Mouse (Mus musculus) right cerebral cortex, postnatal 36 days (tissue): ENCODE data around the gene Mecom.

Experiments used
- DNase-seq, 2 experiments: peaks; one replicate each; pipeline ENCODE4 v3.0.0; 2022; ENCODE audit warnings: low spot score in 2 of 2, mixed read lengths in 1 of 2

Gene Mecom

DNA sequence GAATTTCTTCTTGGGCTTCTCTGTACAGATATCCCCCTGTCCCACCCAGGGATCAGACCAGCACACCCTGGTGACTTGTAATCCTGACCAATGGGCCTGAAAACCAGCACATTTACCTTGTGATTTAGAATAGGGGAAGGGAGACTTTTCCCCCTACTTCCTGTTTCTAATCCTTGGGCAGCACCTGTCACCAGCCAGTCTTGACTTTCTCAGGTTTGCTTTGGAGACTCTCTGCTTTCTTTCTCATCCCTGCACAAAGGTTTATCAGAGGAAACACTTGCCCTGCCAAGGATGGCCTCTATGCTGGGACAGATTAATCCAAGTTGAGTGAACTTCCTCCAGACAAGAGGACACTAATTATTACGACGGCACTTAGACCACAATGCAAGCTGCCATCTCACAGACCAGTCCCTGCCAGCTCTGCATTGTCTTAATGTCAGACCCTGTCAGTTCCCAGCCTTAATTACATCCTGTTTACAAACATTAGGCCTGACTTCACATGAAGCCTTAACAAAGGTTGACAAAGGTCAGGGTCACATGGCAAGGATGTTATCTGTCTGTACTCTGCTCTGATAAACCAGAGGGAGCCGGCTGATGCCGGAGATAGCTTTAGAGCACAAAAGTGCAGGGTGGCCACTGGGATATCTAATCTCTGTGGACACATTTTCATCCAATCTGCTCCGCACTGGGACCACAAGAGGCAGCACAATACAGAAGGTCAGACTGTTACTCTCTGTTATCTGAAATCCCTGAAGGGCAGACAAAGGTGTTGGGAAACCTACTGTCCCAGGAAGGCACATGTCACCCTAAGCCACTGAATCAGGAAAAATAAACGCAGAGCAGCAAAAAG is 193.7 kb downstream of the Mecom start:
- no peak for DNase-seq

DNA sequence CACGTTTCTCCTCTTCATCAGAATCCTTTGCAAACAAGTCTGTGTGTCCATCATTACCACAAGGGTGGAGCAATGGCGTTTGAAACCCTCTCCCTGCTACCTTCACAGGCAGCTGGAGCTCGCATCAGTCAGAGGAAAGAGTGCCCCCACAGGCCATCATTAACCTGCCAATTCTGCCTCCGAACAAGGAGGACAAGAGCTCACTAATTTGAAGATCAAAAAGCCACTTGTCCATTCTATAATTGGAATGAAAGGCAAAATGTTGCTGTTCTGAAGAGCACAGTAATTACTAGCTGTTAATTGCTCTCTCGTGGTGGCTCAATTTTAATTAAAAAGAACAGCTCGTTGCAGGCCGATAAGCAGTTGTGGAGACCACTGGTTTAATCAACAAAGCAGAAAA is 198.5 kb downstream of the Mecom start:
- DNase-seq: no peak

DNA sequence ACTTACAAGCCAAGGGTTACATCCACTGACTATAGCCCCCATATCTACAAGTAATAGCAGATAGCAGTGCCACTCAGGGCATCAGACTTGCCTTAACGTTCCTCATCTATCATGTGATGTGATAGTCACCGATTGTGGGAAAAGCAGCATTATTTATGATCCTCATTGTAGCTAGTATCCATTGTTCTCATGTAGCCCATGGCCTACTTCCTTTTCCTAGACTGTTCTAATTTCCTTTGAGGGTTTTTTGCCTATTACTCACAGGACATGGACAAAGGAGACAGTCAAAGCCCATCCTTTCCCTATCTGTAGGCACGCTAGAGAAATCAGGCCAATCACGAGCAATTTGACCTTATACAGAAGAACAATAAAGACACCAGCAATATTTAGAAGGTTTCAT is 203.7 kb downstream of the Mecom start:
- no peak for DNase-seq

DNA sequence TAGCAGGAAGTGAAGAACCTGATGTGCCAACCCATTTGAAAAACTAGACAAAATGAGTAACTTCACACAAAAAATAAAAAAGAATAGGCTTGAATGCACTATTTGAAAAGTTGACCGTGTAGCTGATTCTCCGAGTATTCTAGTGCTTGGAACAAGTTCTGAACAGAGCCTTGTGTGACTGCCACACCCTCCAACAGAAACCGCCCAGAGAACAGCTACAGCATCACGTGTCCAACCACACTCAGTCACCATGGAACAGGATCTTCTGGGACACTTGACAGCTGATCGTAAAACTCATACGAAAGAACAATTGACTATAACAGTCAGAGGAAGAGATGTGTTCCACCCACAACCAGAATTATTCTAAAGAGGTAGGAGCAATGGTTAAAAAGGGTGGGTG is 215.5 kb downstream of the Mecom start:
- DNase-seq: no peak

DNA sequence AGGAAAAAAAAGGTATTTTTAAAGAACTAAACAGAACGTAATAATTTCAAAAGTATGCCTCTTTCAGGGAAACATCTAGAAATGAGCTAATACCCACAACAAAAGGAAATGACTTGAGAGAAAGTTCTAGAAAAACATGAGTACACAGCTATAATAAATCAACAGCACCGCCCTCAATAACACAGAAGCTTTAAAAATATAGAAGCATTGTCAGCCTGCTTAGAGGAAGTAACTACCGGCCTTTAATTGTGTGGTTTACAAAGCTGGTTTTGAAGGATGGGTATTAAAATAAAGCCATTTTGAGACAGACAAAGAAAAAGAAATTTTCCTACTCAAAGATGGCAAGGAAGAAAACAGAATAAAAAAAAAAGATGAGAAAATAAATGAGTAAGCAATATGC is 217.3 kb downstream of the Mecom start:
- no peak for DNase-seq

DNA sequence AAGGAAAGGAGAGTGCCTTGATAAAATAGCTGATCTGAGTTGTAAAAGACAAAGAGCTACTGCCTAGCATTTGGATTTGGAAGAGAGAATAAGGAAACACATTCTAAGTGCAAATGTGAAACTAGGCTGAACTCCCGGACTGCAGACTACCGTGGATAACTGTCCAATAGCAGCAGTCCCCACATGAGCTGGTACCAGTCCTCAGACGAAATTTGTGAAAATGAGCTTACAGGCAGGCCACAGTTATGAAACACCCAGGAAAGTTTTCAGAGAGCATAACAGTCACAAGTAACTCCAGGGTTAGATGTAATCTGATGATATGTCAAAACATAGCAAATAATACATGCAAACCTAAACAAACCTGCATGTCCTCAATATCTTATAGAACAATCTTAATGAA is 217.8 kb downstream of the Mecom start:
- DNase-seq: no peak

- DNase-seq: no peak
These were observed 232.9 kb downstream of the Mecom start for GRCm38 (mm10) chr3:30314955-30315354.

DNA sequence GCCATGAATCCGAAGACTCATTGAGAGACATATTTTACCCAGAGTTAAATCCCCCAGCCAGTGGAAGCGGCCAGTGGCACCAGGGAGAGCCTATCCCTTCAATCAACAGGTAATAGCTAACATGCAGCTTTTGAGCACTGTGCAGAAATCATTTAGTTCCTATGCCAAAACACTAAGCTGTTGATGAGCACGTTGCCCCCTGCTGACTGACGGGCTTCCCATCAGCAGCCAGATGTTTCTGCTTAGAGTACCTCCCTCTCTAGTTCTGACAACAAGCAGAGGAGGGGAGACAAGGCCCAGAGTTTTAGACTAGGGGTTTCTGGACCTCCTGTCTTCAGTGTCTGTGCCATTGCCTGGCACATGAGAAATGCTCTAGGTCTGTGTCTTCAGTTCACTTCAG is 239.7 kb downstream of the Mecom start:
- no peak for DNase-seq

GRCm38 (mm10) chr3:30307601-30308000 is 240.2 kb downstream of the Mecom start:
- no peak for DNase-seq

DNA sequence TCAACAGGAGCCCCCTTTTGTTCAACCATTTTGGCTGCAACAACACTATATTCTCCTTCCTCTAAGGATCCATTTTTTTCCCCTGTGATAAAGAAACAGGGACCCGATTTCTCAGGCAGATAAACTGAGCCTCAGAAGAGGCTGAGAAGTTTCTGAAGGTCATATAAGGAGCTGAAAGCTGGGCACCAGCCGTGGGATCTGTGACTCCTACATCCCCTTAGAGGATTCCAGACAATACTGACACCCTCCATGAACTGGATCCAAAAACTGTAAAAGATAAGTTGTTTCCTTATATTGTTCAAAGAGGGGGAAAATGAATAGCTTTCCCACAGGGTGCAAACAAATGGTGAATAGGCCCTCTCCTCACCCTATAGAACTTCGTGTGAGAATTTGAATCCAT is 241.7 kb downstream of the Mecom start:
- DNase-seq: no peak

GRCm38 (mm10) chr3:30299460-30299859 is 248.3 kb downstream of the Mecom start:
- DNase-seq: no peak

DNA sequence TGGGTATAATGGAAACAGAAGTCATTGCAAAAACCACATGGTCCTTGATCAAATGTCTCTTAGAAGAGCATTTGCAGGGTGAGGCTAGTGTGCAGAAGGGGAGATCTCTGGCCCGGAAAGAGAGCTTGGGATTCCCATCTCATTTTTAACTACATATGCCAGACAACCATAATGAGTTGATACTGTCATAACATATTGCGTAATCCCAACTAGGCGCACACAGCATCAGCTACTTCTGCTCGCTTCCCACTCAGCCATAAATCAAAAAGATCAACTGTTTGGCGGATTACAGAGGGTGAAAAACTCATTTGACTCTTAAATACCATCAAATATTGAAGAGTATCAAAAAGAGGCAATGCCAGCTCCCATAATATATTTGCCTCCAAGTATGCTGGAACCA is 253.4 kb downstream of the Mecom start:
- DNase-seq: no peak

DNA sequence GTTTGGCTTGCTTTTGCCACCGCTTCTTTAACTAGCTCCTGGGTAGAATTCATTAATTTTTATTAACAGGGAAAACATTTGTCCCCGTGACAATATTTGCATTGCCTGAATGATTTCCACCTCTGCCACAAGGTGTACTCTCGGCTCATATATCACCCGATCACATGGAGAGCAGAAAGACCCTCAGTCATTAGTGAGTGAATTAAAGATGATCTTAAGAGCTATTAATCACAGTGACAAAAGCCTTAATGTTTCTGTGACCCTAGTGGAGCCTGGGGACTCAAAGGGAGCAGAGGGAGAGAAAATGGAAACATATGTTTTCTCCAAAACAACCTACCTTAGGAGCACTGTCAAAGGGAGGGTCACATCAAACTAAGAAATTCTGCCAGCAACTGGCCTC is 261.3 kb downstream of the Mecom start:
- no peak for DNase-seq

- DNase-seq: no peak
These were observed 263.7 kb downstream of the Mecom start for GRCm38 (mm10) chr3:30284094-30284493.

DNA sequence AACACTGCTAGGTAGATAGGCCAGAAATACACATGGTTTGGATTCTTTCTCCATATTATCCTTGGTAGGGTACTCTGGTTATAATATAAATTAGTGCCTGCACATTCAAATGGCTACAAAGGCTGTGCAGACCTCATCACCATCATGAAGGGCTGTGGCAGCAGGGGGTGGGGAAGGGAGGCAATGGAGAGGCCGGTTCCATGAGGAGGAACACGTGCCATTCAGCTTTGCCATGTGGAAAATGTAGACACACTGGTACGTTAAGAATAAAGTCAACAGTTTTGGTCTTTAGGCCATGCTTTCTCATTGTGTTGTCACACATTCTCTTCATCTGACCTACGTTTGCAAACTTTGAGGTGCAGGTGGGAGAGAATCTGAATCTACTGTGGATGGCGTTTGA is 264.2 kb downstream of the Mecom start:
- DNase-seq: no peak

DNA sequence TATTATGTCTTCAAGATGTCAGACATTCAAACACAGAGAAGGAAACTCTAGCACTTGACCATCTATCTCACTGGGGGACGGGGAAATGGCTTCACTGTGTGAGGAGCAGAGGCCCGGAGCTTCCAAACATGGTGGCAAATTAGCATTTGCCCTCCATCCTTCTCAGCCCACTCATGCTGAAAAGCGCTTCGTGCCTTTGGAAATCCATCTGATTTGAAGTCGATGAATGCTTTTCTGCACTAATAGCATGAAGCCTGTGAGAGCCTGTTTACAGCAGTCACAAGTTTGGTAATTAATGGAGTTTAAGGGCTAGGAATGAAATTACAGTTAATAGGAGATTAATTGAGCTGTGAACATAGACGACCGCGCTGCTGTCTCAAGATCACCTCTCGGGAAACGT is 270.2 kb downstream of the Mecom start:
- no peak for DNase-seq

DNA sequence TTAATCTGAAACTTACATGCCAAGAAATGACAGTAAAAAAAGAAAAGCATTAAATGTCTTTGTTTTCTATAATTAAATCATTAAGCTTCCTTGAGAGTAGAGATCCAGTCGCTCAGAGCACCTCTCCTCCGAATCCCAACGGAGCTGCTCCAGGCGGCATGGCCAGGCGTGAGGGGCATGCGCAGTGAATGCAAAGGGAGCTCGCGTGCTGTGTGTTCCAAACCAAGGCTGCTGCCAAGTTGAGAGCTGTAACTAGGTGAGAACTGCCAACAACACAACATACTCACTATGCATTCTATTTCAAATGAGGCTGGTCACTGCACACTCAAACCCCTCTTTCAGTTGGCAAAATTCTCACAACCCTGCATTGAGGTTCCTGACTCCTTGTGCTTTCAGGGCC is 271.7 kb downstream of the Mecom start:
- no peak for DNase-seq

DNA sequence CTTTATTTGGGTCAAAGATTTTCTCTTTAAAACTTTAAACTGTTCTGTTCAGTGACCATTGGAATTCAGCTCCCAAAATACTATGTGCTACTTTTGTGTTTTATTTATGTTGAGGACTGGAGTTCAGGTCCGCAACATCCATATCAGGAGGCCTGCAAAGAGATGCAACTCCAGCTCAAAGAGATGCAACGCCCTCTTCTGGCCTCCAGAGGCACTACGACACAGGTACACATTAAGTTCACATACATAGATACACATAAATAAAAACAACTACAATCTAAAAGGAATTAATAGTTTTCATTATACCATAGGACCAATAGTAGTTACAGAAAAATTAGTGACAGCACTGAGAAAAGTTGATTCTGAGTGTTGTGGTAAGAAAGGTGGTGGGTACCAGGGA is 278.6 kb downstream of the Mecom start:
- no peak for DNase-seq

DNA sequence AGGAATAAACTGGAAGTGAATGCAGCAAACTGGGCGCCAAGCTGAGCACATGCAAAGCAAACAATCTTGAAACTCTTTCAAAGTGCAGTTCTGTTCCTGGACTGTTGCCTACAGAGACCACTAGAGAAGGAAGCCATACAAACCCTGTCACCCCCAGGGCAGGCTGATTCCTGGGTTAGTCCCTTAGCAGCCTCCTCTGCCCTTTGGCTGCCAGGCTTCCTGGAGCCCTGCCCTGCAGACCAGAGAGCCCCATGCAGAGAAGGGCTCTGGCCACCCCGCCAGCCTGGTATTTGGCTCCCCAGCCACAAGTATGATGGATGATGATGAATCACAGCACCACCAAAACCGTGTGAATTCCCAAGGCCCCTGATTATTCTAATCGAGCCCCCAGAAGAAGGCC is 286.9 kb downstream of the Mecom start:
- no peak for DNase-seq

GRCm38 (mm10) chr3:30258421-30258820 is 289.4 kb downstream of the Mecom start:
- DNase-seq: no peak

GRCm38 (mm10) chr3:30257776-30258175 is 290.0 kb downstream of the Mecom start:
- DNase-seq: no peak

- DNase-seq: no peak
These were observed 290.9 kb downstream of the Mecom start for GRCm38 (mm10) chr3:30256896-30257295.

- no peak for DNase-seq
These were observed 292.0 kb downstream of the Mecom start for GRCm38 (mm10) chr3:30255828-30256227.

DNA sequence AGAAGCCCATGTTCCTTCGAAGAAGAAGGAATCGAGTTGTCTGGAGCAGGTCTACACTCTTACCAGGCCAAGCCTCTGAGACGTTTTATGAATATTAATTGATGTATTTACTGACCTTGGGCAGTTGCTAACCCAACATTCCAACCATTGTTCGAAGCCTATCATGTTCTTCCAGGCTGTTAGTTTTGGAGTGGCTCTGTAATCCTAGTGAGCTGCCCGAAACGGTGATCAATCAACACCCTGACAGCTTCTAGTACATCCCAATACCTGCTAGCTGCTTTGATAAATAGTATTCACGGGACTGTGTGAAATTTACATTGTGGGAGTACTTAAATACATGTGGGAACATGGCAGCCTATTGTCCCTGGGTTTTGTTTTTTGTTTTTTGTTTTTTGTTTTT is 293.4 kb downstream of the Mecom start:
- DNase-seq: no peak
